Mouse (Mus musculus) spleen, postnatal 14 days (tissue): Measurements from ENCODE around the gene Padi2.

Source experiments
- DNase-seq, 2 experiments: peaks; one replicate each; pipeline ENCODE4 v3.0.0; 2021 to 2022; ENCODE audit warnings: low spot score in 2 of 2

Gene Padi2

GRCm38 (mm10) chr4:140986024-140986710 is 80.0 kb downstream of the Padi2 start:
- DNase-seq, result no peak

GRCm38 (mm10) chr4:140986711-140987395 is 80.7 kb downstream of the Padi2 start, which contains the start of gene Atp13a2:
Atp13a2 (plus strand) TSS chr4:140986873.
- peak; percentile 78 to 89 for DNase-seq

- no peak for DNase-seq
These were observed 81.3 kb downstream of the Padi2 start for GRCm38 (mm10) chr4:140987476-140987875.

GRCm38 (mm10) chr4:140988706-140989290 is 82.7 kb downstream of the Padi2 start:
- peak in 1 of 2 experiments; percentile 28 for DNase-seq

- DNase-seq, result peak in 1 of 2 experiments; percentile 30
These were observed 83.3 kb downstream of the Padi2 start for GRCm38 (mm10) chr4:140989447-140989846.

- no peak for DNase-seq
These were observed 86.1 kb downstream of the Padi2 start for GRCm38 (mm10) chr4:140992215-140992614.

GRCm38 (mm10) chr4:140993846-140994245 is 87.7 kb downstream of the Padi2 start:
- no peak for DNase-seq

- no peak for DNase-seq
These were observed 89.7 kb downstream of the Padi2 start for GRCm38 (mm10) chr4:140995811-140996210.

- no peak for DNase-seq
These were observed 90.7 kb downstream of the Padi2 start for GRCm38 (mm10) chr4:140996812-140997211.
